Mouse (Mus musculus): ENCODE results near the gene Setd2. TPM values are rescaled to one million over a fixed set of nuclear protein-coding genes. Genes with fewer than 3 reads are reported as not detected.

Gene Setd2
- 31.2 TPM for polyA plus RNA-seq (2017; shearing (Covaris generic))

GRCm38 (mm10) chr9:110532538-110533291, at the start of gene Setd2:
Gene Setd2, plus strand, starts transcription at chr9:110532597.

GRCm38 (mm10) chr9:110624361-110625166, 92.2 kb downstream of the Setd2 start, which contains the start of gene Nradd:
Gene Nradd, minus strand, starts transcription at chr9:110624452.

GRCm38 (mm10) chr9:110653655-110654461, 121.5 kb downstream of the Setd2 start, which contains the start of gene Nbeal2:
Gene Nbeal2, minus strand, starts transcription at chr9:110654161.

GRCm38 (mm10) chr9:110656249-110657221, 124.1 kb downstream of the Setd2 start, which contains the start of gene Ccdc12:
Gene Ccdc12, plus strand, starts transcription at chr9:110656503.

Other genes with a start within 250 kb of the Setd2 start
- gene Elp6, start 227.4 kb upstream of the Setd2 start, polyA plus RNA-seq (2017; shearing (Covaris generic)), result 15.1 TPM
- 36.3 TPM for gene Scap, start 199.3 kb upstream of the Setd2 start, polyA plus RNA-seq (2017; shearing (Covaris generic))
- 5.0 TPM for gene Ptpn23, start 124.4 kb upstream of the Setd2 start, polyA plus RNA-seq (2017; shearing (Covaris generic))
- gene Ngp, start 112.8 kb upstream of the Setd2 start, polyA plus RNA-seq (2017; shearing (Covaris generic)), result not detected
- gene Klhl18, start 55.9 kb upstream of the Setd2 start, polyA plus RNA-seq (2017; shearing (Covaris generic)), result 9.8 TPM
- gene Kif9, start 55.6 kb upstream of the Setd2 start, polyA plus RNA-seq (2017; shearing (Covaris generic)), result 0.94 TPM
- gene Nradd, start 91.9 kb downstream of the Setd2 start, polyA plus RNA-seq (2017; shearing (Covaris generic)), result 2.3 TPM
- gene Nbeal2, start 121.6 kb downstream of the Setd2 start, polyA plus RNA-seq (2017; shearing (Covaris generic)), result 61.2 TPM
- 297 TPM for gene Ccdc12, start 123.9 kb downstream of the Setd2 start, polyA plus RNA-seq (2017; shearing (Covaris generic))
- not detected for gene Myl3, start 209.3 kb downstream of the Setd2 start, polyA plus RNA-seq (2017; shearing (Covaris generic))
- gene Pth1r, start 214.5 kb downstream of the Setd2 start, polyA plus RNA-seq (2017; shearing (Covaris generic)), result not detected